Mouse (Mus musculus): Measurements from ENCODE around the gene Bmp8a.
A peak's percentile ranks its signal among the peaks of the same experiment; 100 is the strongest.
"Not testable (repeated sequence)": the region's sequence is repeated elsewhere in the genome, so short reads cannot be mapped to it uniquely, and the experiment has no call there.

Gene Bmp8a

GRCm38 (mm10) chr4:123328946-123329345, 14.1 kb downstream of the Bmp8a start:
- no peak for DNase-seq

- no peak for DNase-seq
Measured at GRCm38 (mm10) chr4:123327630-123328029, 15.4 kb downstream of the Bmp8a start.

- DNase-seq: no peak
Measured at GRCm38 (mm10) chr4:123326087-123326486, 17.0 kb downstream of the Bmp8a start.

- no peak for DNase-seq
Measured at GRCm38 (mm10) chr4:123323534-123323933, 19.5 kb downstream of the Bmp8a start, which contains the start of gene Oxct2a. Oxct2a (minus strand) TSS chr4:123323634.

GRCm38 (mm10) chr4:123322910-123323309, 20.1 kb downstream of the Bmp8a start:
- DNase-seq: not testable (repeated sequence)

GRCm38 (mm10) chr4:123314497-123314896, 28.6 kb downstream of the Bmp8a start:
- no peak for DNase-seq

GRCm38 (mm10) chr4:123313010-123313409, 30.0 kb downstream of the Bmp8a start:
- no peak for DNase-seq

- DNase-seq: no peak
Measured at GRCm38 (mm10) chr4:123311845-123312244, 31.2 kb downstream of the Bmp8a start.

GRCm38 (mm10) chr4:123308292-123308691, 34.8 kb downstream of the Bmp8a start:
- no peak for DNase-seq

- DNase-seq: no peak
Measured at GRCm38 (mm10) chr4:123306999-123307398, 36.1 kb downstream of the Bmp8a start.

- DNase-seq: peak in 1 of 2 experiments; percentile 27
Measured at GRCm38 (mm10) chr4:123305789-123306188, 37.3 kb downstream of the Bmp8a start.

GRCm38 (mm10) chr4:123298980-123299670, 43.9 kb downstream of the Bmp8a start:
- DNase-seq: peak; percentile 75 to 83

GRCm38 (mm10) chr4:123298226-123298625, 44.8 kb downstream of the Bmp8a start:
- DNase-seq: peak; percentile 42 to 67

GRCm38 (mm10) chr4:123297195-123297960, 45.7 kb downstream of the Bmp8a start:
- no peak for DNase-seq

- no peak for DNase-seq
Measured at GRCm38 (mm10) chr4:123296148-123296534, 46.9 kb downstream of the Bmp8a start.

GRCm38 (mm10) chr4:123295516-123296147, 47.4 kb downstream of the Bmp8a start:
- no peak for DNase-seq

- not testable (repeated sequence) for DNase-seq
Measured at GRCm38 (mm10) chr4:123295026-123295425, 48.0 kb downstream of the Bmp8a start.

- no peak for DNase-seq
Measured at GRCm38 (mm10) chr4:123293661-123294443, 49.2 kb downstream of the Bmp8a start.

- peak; percentile 38 to 67 for DNase-seq
Measured at GRCm38 (mm10) chr4:123292989-123293388, 50.1 kb downstream of the Bmp8a start.

- no peak for DNase-seq
Measured at GRCm38 (mm10) chr4:123292390-123292789, 50.7 kb downstream of the Bmp8a start.

GRCm38 (mm10) chr4:123289038-123289437, 54.0 kb downstream of the Bmp8a start:
- DNase-seq: no peak

GRCm38 (mm10) chr4:123286790-123287189, 56.3 kb downstream of the Bmp8a start:
- DNase-seq: no peak

Data from kidney, postnatal 25 days (tissue).